Mouse (Mus musculus): ENCODE data around the gene Cib1. TPM values are rescaled to one million over a fixed set of nuclear protein-coding genes. Genes with fewer than 3 reads are reported as not detected.

Cib1 gene
- total and polyA plus RNA-seq, 2 experiments from 2014 or later = 22.3 to 30.6 TPM

GRCm38 (mm10) chr7:80230196-80230595 lies 2.4 kb downstream of the Cib1 start:
- H3K4me1 ChIP-seq (ENCODE audit: insufficient read depth, low read length) = no peaks in the 10 kb centered on the region
- H3K9me3 ChIP-seq (ENCODE audit: low read length) = no peaks in the 10 kb centered on the region
- H3K27me3 ChIP-seq (ENCODE audit: insufficient read depth, low read length) = no peaks in the 10 kb centered on the region; the same call in 1 of the 2 replicates
- no peak overlapping the region for H3K27ac ChIP-seq (ENCODE audit: low read depth, low read length)
- H3K4me2 ChIP-seq (ENCODE audit: low read depth, low read length, poor library complexity, severe bottlenecking) = no peak overlapping the region
- 50% methylated on average over 6 of the region's 6 CpGs for WGBS
- H3K36me3 ChIP-seq (ENCODE audit: insufficient read depth, low read length) = peaks cover 9% of the 10 kb centered on the region
- H3K9ac ChIP-seq (replicated peaks; ENCODE audit: low read length, poor library complexity, severe bottlenecking) = no peak overlapping the region
- H3K4me3 ChIP-seq (ENCODE audit: low read depth, low read length) = no peak overlapping the region
- ATAC-seq (ENCODE audit: low FRiP score) (no peak), DNase-seq (ENCODE audit: low spot score) (no peak)
- no peak for TF ChIP-seq CTCF (IDR thresholded peaks at IDR 0.05)

GRCm38 (mm10) chr7:80227065-80227464 lies 5.5 kb downstream of the Cib1 start:
- no peak for DNase-seq (ENCODE audit: low spot score)
- Histone ChIP-seq H3K27me3 (ENCODE audit: insufficient read depth, low read length) (no peaks in the 10 kb centered on the region; the same call in 1 of the 2 replicates), H3K9ac (replicated peaks; ENCODE audit: low read length, poor library complexity, severe bottlenecking) (no peak overlapping the region), H3K27ac (ENCODE audit: low read depth, low read length) (no peak overlapping the region), H3K4me3 (ENCODE audit: low read depth, low read length) (no peak overlapping the region), H3K9me3 (ENCODE audit: low read length) (no peaks in the 10 kb centered on the region), H3K36me3 (ENCODE audit: insufficient read depth, low read length) (peaks cover 29% of the 10 kb centered on the region), H3K4me1 (ENCODE audit: insufficient read depth, low read length) (no peaks in the 10 kb centered on the region), H3K4me2 (ENCODE audit: low read depth, low read length, poor library complexity, severe bottlenecking) (no peak overlapping the region)
- no peak for ATAC-seq (ENCODE audit: low FRiP score)
- 98% methylated on average over 4 of the region's 4 CpGs for WGBS
- TF ChIP-seq CTCF (IDR thresholded peaks at IDR 0.05) = peak; percentile 25; the same call in 1 of the 2 replicates

DNA sequence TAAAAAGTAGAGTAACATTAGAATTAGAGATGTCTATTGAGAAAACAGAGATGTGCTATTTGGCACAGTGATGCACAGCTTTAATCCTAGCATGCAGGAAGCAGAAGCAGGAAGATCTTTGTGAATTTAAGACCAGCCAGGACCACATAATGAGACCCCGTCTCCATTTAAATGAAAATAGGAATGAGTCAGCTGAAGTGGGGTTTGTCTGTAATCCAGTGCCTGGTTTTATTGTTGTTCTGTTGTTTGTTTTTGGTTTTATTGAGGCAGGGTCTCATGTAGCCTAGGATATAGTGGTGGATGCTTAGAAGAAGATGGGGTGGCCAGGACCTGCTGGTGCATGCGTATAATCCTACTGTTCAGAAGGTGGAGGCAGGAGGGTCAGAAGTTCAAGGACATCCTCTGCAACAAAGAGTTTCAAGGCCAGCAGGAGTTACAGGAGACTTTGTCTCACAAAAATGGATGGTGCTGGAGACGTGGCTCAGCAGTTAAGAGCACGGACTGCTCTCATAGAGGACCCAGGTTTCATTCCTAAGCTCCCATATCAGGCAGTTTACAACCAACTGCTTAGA lies 11.3 kb downstream of the Cib1 start:
- H3K9ac ChIP-seq (replicated peaks; ENCODE audit: low read length, poor library complexity, severe bottlenecking) = no peak overlapping the region
- peaks cover 66% of the 10 kb centered on the region for H3K36me3 ChIP-seq (ENCODE audit: insufficient read depth, low read length)
- no peaks in the 10 kb centered on the region for H3K9me3 ChIP-seq (ENCODE audit: low read length)
- DNase-seq (ENCODE audit: low spot score) (no peak), ATAC-seq (ENCODE audit: low FRiP score) (no peak)
- 89% methylated on average over 4 of the region's 4 CpGs for WGBS
- H3K27me3 ChIP-seq (ENCODE audit: insufficient read depth, low read length) = no peaks in the 10 kb centered on the region
- H3K4me2 ChIP-seq (ENCODE audit: low read depth, low read length, poor library complexity, severe bottlenecking) = no peak overlapping the region
- H3K4me1 ChIP-seq (ENCODE audit: insufficient read depth, low read length) = no peaks in the 10 kb centered on the region
- H3K27ac ChIP-seq (ENCODE audit: low read depth, low read length) = no peak overlapping the region
- H3K4me3 ChIP-seq (ENCODE audit: low read depth, low read length) = no peak overlapping the region
- no peak for TF ChIP-seq CTCF (IDR thresholded peaks at IDR 0.05)

DNA sequence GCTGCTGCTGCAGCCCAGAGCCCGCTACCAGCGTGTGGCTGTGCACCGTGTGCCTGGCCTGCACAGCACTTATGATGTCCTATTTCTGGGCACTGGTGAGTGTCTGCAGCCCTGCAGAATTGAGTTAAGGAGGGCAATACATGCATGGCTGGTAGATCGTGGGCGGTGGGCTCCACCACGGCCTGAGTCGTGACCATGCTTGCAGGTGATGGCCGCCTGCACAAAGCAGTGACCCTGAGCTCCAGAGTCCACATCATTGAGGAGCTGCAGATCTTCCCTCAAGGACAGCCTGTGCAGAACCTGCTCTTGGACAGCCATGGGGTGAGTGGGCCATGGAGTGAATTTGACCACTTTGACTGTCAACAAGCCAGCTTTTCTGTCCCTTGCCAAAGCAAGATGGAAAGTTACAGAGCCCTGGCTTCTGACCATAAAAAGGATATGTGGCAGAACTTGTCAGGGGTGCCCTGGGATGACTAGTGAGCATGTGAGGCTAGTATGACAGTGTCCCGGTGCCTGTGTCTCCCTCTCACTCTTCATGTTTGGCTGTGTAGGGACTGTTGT lies 12.3 kb downstream of the Cib1 start:
- H3K4me1 ChIP-seq (ENCODE audit: insufficient read depth, low read length) = no peaks in the 10 kb centered on the region
- no peak for TF ChIP-seq CTCF (IDR thresholded peaks at IDR 0.05)
- no peak overlapping the region for H3K4me2 ChIP-seq (ENCODE audit: low read depth, low read length, poor library complexity, severe bottlenecking)
- over 99% methylated on average over 9 of the region's 9 CpGs for WGBS
- DNase-seq (ENCODE audit: low spot score) (no peak), ATAC-seq (ENCODE audit: low FRiP score) (no peak)
- H3K36me3 ChIP-seq (ENCODE audit: insufficient read depth, low read length) = peaks cover 61% of the 10 kb centered on the region
- no peak overlapping the region for H3K9ac ChIP-seq (replicated peaks; ENCODE audit: low read length, poor library complexity, severe bottlenecking)
- no peaks in the 10 kb centered on the region for H3K27me3 ChIP-seq (ENCODE audit: insufficient read depth, low read length)
- H3K9me3 ChIP-seq (ENCODE audit: low read length) = no peaks in the 10 kb centered on the region
- no peak overlapping the region for H3K4me3 ChIP-seq (ENCODE audit: low read depth, low read length)
- no peak overlapping the region for H3K27ac ChIP-seq (ENCODE audit: low read depth, low read length)

DNA sequence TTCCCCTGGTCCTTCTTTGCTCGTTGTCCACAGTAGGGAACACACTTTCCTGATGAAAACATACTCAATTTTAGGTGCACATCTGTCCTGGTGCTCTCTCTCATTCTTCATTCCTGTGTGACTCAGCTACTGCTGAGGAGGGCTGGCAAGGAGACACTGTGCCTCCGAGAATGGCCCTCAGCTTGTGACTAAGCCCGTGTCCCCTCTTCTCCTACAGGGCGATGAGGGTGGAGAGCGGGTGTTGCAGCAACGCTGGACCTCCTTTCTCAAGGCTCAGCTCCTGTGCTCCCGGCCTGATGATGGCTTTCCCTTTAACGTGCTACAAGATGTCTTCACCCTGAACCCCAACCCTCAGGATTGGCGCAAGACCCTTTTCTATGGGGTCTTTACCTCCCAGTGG lies 13.9 kb downstream of the Cib1 start:
- Histone ChIP-seq H3K27me3 (ENCODE audit: insufficient read depth, low read length) (no peaks in the 10 kb centered on the region), H3K9me3 (ENCODE audit: low read length) (no peaks in the 10 kb centered on the region), H3K36me3 (ENCODE audit: insufficient read depth, low read length) (peaks cover 45% of the 10 kb centered on the region), H3K9ac (replicated peaks; ENCODE audit: low read length, poor library complexity, severe bottlenecking) (no peak overlapping the region), H3K4me2 (ENCODE audit: low read depth, low read length, poor library complexity, severe bottlenecking) (no peak overlapping the region), H3K4me3 (ENCODE audit: low read depth, low read length) (no peak overlapping the region), H3K27ac (ENCODE audit: low read depth, low read length) (no peak overlapping the region), H3K4me1 (ENCODE audit: insufficient read depth, low read length) (no peaks in the 10 kb centered on the region)
- 93% methylated on average over 9 of the region's 9 CpGs for WGBS
- ATAC-seq (ENCODE audit: low FRiP score) (no peak), DNase-seq (ENCODE audit: low spot score) (no peak)
- no peak for TF ChIP-seq CTCF (IDR thresholded peaks at IDR 0.05)

DNA sequence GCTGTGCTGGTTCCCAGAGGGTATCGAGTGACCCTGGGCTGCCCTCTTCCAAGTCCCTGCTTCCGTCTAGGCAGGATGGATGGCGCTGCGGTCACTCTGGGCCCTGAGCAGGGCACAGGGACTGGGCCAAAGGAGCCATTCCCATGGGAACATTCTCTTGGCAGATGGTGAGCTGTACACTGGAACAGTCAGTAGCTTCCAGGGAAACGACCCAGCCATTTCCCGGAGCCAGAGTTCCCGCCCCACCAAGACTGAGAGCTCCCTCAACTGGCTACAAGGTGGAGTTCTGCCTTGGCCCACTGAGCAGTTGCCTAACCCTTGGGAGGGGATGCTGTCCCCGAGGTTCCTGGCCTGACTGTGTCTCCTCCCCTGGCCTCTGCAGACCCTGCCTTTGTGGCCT lies 16.0 kb downstream of the Cib1 start:
- peak; percentile 90 for DNase-seq (ENCODE audit: low spot score)
- H3K27ac ChIP-seq (ENCODE audit: low read depth, low read length) = no peak overlapping the region
- peaks cover 47% of the 10 kb centered on the region for H3K36me3 ChIP-seq (ENCODE audit: insufficient read depth, low read length)

More for the DNA sequence above, 16.0 kb downstream of the Cib1 start:
- H3K9me3 ChIP-seq (ENCODE audit: low read length) = no peaks in the 10 kb centered on the region
- no peaks in the 10 kb centered on the region for H3K4me1 ChIP-seq (ENCODE audit: insufficient read depth, low read length)
- H3K4me2 ChIP-seq (ENCODE audit: low read depth, low read length, poor library complexity, severe bottlenecking) = no peak overlapping the region
- no peaks in the 10 kb centered on the region for H3K27me3 ChIP-seq (ENCODE audit: insufficient read depth, low read length)
- TF ChIP-seq CTCF (IDR thresholded peaks at IDR 0.05) = peak; percentile 54
- H3K9ac ChIP-seq (replicated peaks; ENCODE audit: low read length, poor library complexity, severe bottlenecking) = no peak overlapping the region
- 69% methylated on average over 8 of the region's 8 CpGs for WGBS
- H3K4me3 ChIP-seq (ENCODE audit: low read depth, low read length) = no peak overlapping the region
- ATAC-seq (ENCODE audit: low FRiP score) = peak; percentile 63

All from midbrain, postnatal 0 days (tissue).